Mouse (Mus musculus) hindbrain, embryonic 11.5 days (tissue): ENCODE results near the gene Mogs. TPM values are rescaled to one million over a fixed set of nuclear protein-coding genes. Genes with fewer than 3 reads are reported as not detected.
A peak's percentile ranks its signal among the peaks of the same experiment; 100 is the strongest.

Experiments
- ATAC-seq: fragments of 200-750 bp; cut with Nextera tagmentation; 2 replicates; pipeline ENCODE4 v1.8.0; 2017; ENCODE audit warnings: mild to moderate bottlenecking, moderate TSS enrichment, moderate library complexity; ENCODE audit not compliant: low FRiP score
- DNase-seq: peaks from one replicate; pipeline ENCODE4 v3.0.0-alpha.2; 2015; ENCODE audit warnings: low spot score
- H3K27ac ChIP-seq: fragments of 300-500 bp; sonication (generic); 2 replicates; pipeline ENCODE4 v1.5.1; 2014; ENCODE audit warnings: mild to moderate bottlenecking, low read depth, low read length
- H3K27me3 ChIP-seq: fragments of 300-500 bp; sonication (generic); 2 replicates; pipeline ENCODE4 v1.6.1; 2014; ENCODE audit warnings: mild to moderate bottlenecking, low read length, moderate library complexity, mixed read lengths; ENCODE audit not compliant: control insufficient read depth, insufficient read depth
- H3K36me3 ChIP-seq: fragments of 300-500 bp; sonication (generic); 2 replicates; pipeline ENCODE4 v1.6.1; 2014; ENCODE audit warnings: mild to moderate bottlenecking, low read length, moderate library complexity, mixed read lengths; ENCODE audit not compliant: control insufficient read depth, insufficient read depth
- H3K4me1 ChIP-seq: fragments of 300-500 bp; sonication (generic); replicated peaks from 2 replicates; pipeline ENCODE4 v1.6.1; 2014; ENCODE audit warnings: low read length, mixed read lengths; ENCODE audit not compliant: control insufficient read depth, insufficient read depth
- H3K4me2 ChIP-seq: fragments of 300-500 bp; sonication (generic); replicated peaks from 2 replicates; pipeline ENCODE4 v1.6.1; 2014; ENCODE audit warnings: mild to moderate bottlenecking, low read depth, low read length
- H3K4me3 ChIP-seq: fragments of 300-500 bp; sonication (generic); 2 replicates; pipeline ENCODE4 v1.5.1; 2014; ENCODE audit warnings: low read depth, low read length
- H3K9ac ChIP-seq: fragments of 300-500 bp; sonication (generic); 2 replicates; pipeline ENCODE4 v1.6.1; 2014; ENCODE audit warnings: low read depth, low read length
- H3K9me3 ChIP-seq: fragments of 300-500 bp; sonication (generic); 2 replicates; pipeline ENCODE4 v1.6.1; 2016; ENCODE audit warnings: low read length; ENCODE audit not compliant: control insufficient read depth
- WGBS: fragments of 180-500 bp; shearing (Covaris S2); extraction: QIAGEN DNeasy Blood & Tissue Kit; methylation state at CpG from one replicate; pipeline ENCODE4 v1.1.7; 2014; 5-methylcytosine and 5-hydroxymethylcytosine counted together
- polyA plus RNA-seq: library from polyadenylated mRNA; unstranded; fragments of >200 nt; fragmentation: Nextera tagmentation; extraction: Ambion mirVana; gene quantifications from 2 replicates; pipeline ENCODE4 v1.2.1, GENCODE M21; 2014

Gene Mogs
- 17.1 and 20.2 TPM in 2 replicates for polyA plus RNA-seq

DNA sequence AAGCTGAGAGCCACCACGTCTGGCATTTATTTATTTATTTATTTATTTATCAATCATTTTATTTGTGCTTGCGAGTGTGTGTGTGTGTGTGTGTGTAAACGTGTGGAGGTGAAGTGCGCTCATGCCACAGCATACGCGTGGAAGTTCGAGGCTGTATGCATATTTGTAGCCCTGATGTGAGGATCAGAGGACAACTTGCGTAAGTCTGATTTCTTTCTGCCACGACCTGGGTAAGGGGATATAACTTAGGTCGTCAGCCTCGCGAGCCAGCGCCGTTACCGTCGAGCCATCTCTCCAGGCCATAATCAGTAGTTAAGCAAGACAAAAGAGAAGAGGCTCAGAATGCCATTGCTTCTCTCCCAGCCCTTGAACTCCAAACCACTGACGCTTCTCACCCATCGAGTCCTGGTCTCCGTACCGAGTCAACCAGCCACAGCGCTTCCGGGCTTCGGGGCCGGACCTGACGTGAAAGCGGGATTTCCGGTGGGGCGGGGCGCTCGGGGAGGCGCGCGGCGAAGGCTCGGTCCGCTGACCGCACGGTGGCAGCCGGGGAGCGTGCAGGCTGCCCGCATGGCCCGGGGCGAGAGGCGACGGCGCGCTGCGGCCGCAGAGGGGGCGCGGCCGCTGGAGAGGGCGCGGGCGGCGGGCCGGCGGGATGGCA lies at the start of gene Mogs:
Mogs (plus strand) TSS at position 486 of the 661 bp plus-strand sequence.
- H3K27me3 ChIP-seq, result no peaks in the 10 kb centered on the region
- peak within 1 kb of the TSS; percentile 88 for H3K4me3 ChIP-seq
- 2% methylated on average over 56 of the region's 58 CpGs for WGBS
- peaks cover 8% of the 10 kb centered on the region for H3K4me1 ChIP-seq
- DNase-seq, result peak; percentile 93
- peak within 1 kb of the TSS; percentile 75 for H3K27ac ChIP-seq
- H3K9me3 ChIP-seq, result no peaks in the 10 kb centered on the region
- H3K4me2 ChIP-seq, result peak within 1 kb of the TSS; percentile 83
- 0 out of 2 replicates have a peak, but pooled peaks cover 7% of the 10 kb centered on the region for H3K36me3 ChIP-seq
- ATAC-seq, result peak; percentile 92
- H3K9ac ChIP-seq, result peak within 1 kb of the TSS; percentile 88

DNA sequence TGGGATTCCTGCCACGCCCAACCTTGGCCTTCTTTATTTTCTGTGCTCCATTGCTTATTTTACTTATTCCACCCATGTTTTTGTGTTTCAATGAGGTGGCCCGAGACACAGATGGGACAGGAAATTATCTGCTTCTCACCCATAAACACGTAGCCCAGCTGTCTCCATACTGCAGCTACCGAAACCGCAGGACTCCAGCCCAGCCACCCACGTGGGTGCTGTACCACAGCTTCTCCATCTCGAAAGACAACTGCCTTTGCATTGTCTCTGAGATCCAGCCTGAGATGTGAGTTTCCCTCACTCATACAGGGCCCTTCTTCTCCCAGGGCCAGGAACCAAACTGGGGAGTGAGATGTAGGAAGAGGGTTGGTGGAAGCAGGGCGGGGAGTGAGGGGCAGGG lies 49.3 kb upstream of the Mogs start:
- H3K36me3 ChIP-seq, result no peaks in the 10 kb centered on the region
- 44% methylated on average over 8 of the region's 8 CpGs for WGBS
- no peak for ATAC-seq

DNA sequence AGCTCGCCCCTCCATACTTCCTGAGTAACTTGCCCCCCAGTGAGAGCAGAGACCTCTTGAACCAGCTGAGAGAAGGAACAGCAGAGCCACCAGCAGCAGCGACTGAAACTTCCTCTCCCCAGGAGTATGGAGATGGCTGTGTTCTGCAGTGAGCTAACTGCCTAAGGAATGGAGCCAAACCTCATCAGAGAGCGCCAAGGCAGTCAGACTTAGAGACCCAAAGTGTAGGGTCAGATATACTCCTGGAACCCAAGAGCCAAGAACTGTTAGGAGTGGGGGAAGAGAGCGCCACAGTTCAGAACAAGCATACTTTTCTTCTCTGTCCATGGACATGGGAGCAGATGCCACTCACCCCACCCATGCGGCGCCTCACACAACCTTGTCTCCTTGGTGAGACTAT lies 48.9 kb upstream of the Mogs start:
- ATAC-seq (no peak), DNase-seq (no peak)
- WGBS, result 30% methylated on average over 6 of the region's 6 CpGs
- H3K4me2 ChIP-seq, result no peak overlapping the region
- no peaks in the 10 kb centered on the region for H3K36me3 ChIP-seq
- peaks cover 93% of the 10 kb centered on the region for H3K27me3 ChIP-seq
- H3K4me1 ChIP-seq, result peaks cover 10% of the 10 kb centered on the region
- no peak overlapping the region for H3K4me3 ChIP-seq
- no peak overlapping the region for H3K27ac ChIP-seq
- H3K9me3 ChIP-seq, result no peaks in the 10 kb centered on the region
- no peak overlapping the region for H3K9ac ChIP-seq

More for the DNA sequence above, 49.3 kb upstream of the Mogs start:
- H3K27me3 ChIP-seq, result peaks cover 89% of the 10 kb centered on the region
- H3K27ac ChIP-seq, result no peak overlapping the region
- peaks cover 7% of the 10 kb centered on the region for H3K4me1 ChIP-seq
- DNase-seq, result no peak
- H3K9ac ChIP-seq, result no peak overlapping the region
- H3K4me3 ChIP-seq, result no peak overlapping the region
- no peaks in the 10 kb centered on the region for H3K9me3 ChIP-seq
- H3K4me2 ChIP-seq, result no peak overlapping the region

DNA sequence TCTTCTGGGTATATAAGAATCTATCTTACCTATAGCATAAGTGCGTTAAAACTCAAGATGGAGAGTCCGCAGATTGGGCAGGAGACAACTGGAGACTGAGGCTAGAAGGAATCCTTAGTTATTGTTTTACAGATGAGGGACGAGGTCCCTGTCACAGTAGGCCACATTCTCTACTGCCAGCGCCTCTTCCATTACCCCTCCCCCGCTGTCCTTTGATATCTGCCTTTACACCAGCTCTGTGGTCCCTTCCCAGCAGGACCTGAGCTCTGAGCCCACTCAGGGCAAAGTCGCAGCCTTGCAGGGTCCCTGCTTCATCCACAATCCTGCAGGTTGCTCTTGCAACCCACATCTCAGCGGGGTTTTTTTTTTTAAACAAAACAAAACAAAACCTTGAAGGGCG lies 47.1 kb upstream of the Mogs start:
- H3K9me3 ChIP-seq, result no peaks in the 10 kb centered on the region
- no peak overlapping the region for H3K27ac ChIP-seq
- H3K4me2 ChIP-seq, result no peak overlapping the region
- peaks cover 10% of the 10 kb centered on the region for H3K4me1 ChIP-seq
- no peak overlapping the region for H3K9ac ChIP-seq
- ATAC-seq (no peak), DNase-seq (peak; percentile 38)
- H3K36me3 ChIP-seq, result no peaks in the 10 kb centered on the region
- 3% methylated on average over 8 of the region's 8 CpGs for WGBS
- peak overlapping the region; percentile 4; the same call in 1 of the 2 replicates for H3K4me3 ChIP-seq
- peaks cover 96% of the 10 kb centered on the region for H3K27me3 ChIP-seq

DNA sequence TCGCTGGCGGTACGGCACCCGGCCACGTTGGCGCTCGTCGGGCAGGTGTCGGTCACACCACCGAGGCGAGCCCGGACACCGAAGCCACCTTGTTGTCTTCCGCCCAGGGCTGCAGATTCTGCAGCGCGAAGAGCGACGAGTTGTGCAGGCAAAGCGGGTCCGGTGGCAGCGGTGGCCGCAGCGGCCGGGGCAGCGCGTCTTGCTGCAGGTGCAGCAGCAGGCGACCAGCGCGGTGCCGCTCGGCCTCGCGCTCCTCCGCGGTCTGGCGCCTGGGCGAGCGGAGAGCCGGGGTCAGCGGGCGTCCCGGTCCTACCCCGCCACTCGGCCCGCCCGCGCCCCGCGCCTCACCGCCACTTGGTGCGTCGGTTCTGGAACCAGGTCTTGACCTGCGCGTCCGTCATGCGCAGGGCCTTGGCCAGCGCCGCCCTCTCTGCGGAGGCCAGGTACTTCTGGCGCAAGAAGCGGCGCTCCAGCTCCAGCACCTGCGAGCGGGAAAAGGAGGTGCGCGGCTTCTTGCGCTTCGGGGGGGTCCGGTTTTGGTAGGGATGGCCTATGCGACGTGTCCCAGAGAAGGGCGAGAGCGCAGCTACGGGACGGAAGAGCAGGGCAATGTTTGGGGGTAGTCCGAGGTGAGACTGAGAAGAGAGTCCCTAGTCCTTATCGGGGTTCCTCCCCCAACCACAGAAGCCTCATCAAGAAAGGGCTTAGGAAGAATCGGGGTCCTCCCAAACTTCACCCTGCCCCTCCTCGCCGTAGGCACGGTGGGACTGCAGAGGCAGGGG lies 46.4 kb upstream of the Mogs start:
- DNase-seq, result peak; percentile 63
- ATAC-seq, result no peak
- Histone ChIP-seq H3K9ac (no peak overlapping the region), H3K9me3 (no peaks in the 10 kb centered on the region), H3K4me3 (peak overlapping the region; percentile 22), H3K4me1 (peaks cover 10% of the 10 kb centered on the region), H3K36me3 (no peaks in the 10 kb centered on the region), H3K27me3 (peaks cover 95% of the 10 kb centered on the region), H3K4me2 (0 out of 2 replicates have a peak overlapping the region, but pooled peaks have one; percentile 2), H3K27ac (no peak overlapping the region)
- under 1% methylated on average over 81 of the region's 81 CpGs for WGBS

DNA sequence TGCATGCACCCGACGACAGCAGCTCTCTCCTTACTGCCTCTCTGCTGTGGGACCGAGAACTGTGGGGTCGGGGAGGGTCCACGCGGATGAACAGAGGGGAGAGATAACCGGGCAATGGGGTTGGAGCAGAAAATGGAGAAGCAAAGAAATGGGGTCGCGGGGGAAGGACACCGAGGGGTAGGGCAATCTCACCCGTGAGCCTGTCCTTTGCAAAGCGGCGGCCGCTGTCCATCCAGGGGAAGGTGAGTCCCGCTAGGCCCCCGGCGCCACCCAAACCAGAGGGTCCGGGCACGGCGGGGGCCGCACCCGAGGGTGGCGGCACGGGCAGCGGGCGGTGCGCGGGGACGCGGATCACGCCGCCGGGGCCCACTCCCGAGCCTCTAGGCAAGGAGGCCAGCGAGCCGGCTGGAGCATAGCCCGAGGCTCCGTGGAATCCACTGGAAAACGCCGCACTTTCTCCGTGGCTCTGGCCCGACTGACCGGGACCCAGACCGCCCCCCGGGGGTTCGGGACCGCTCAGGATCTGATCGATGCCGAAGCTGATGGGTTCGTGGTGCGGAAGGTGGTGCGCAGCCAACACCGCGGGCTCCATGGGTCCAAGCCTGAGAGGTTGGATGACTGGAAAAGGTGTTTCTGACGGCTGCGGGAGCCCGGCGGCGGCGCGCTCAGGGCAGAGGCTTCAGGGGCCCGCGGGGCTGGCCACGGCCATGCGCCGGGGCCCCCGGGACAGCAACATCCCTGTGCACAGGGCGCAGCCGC lies 45.6 kb upstream of the Mogs start:
- H3K27ac ChIP-seq, result no peak overlapping the region
- peak; percentile 62 for DNase-seq
- under 1% methylated on average over 65 of the region's 69 CpGs for WGBS
- no peak overlapping the region for H3K9ac ChIP-seq
- peaks cover 96% of the 10 kb centered on the region for H3K27me3 ChIP-seq
- 0 out of 2 replicates have a peak overlapping the region, but pooled peaks have one; percentile 12 for H3K4me2 ChIP-seq
- H3K4me3 ChIP-seq, result peak overlapping the region; percentile 2; the same call in 1 of the 2 replicates
- H3K36me3 ChIP-seq, result no peaks in the 10 kb centered on the region
- H3K4me1 ChIP-seq, result peaks cover 10% of the 10 kb centered on the region
- no peaks in the 10 kb centered on the region for H3K9me3 ChIP-seq
- ATAC-seq, result no peak

DNA sequence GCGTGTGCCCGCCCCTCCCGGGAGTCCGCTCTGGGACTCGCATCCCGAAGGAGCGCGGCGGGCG lies 45.2 kb upstream of the Mogs start, which contains the start of gene Tlx2:
Tlx2 (minus strand) TSS at position 47 of the 64 bp plus-strand sequence.
- Histone ChIP-seq H3K9me3 (no peaks in the 10 kb centered on the region), H3K36me3 (no peaks in the 10 kb centered on the region), H3K4me3 (peak within 1 kb of the TSS; percentile 22; the same call in 1 of the 2 replicates), H3K4me1 (peaks cover 10% of the 10 kb centered on the region), H3K27me3 (peaks cover 94% of the 10 kb centered on the region), H3K27ac (no peak within 1 kb of the TSS), H3K4me2 (0 out of 2 replicates have a peak within 1 kb of the TSS, but pooled peaks have one; percentile 12), H3K9ac (no peak within 1 kb of the TSS)
- ATAC-seq (no peak), DNase-seq (peak; percentile 69)
- WGBS, result 0% methylated on average over 4 of the region's 10 CpGs

DNA sequence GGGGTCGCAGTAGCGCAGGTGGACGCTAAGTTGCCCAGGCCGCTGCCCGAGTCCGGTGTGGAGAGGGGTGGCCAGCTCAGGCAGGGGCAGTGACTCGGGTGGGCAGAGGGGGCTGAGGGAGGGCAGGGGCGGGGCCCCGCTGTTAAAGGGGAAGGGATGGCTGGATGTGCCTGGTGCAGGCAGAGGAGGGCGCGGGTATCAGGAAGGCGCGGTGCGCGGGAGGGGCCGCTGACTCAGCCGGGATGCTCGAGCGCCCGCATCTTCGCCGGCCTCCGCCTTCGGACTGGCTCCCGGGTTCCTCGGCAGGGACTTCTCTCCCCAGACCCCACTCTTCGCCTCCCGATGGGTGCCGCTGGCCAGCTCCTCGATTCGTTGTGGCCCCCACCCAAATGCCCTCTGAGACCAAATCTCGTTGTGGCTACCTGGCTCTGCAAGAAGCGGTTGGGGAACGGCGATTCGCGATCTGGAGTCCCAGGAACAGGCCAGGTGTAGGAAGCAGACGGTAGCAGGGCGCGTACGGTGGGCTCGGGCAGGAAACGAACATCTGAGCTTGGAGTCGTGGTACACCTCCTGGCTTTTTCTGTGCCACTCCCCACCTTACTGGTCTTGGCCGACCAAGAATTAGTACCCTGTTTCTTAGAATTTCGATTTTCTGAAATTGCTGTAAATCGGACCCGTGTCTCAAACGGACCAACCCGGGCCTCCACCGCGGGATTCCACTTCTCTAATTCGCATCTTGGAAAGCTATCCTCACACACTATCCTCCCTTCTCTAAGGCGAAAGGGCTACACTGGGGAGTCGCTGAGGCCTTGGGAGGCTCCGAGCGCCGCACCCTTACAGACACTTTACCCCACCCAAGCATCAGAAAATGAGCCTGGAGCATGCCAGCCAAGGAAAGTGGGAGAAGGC lies 44.7 kb upstream of the Mogs start:
- H3K9me3 ChIP-seq, result no peaks in the 10 kb centered on the region
- H3K9ac ChIP-seq, result no peak overlapping the region
- H3K4me3 ChIP-seq, result peak overlapping the region; percentile 14; the same call in 1 of the 2 replicates
- DNase-seq, result no peak
- peaks cover 10% of the 10 kb centered on the region for H3K4me1 ChIP-seq
- no peak; the same call in none of the 2 replicates for ATAC-seq
- no peaks in the 10 kb centered on the region for H3K36me3 ChIP-seq
- H3K27me3 ChIP-seq, result peaks cover 92% of the 10 kb centered on the region
- no peak overlapping the region for H3K27ac ChIP-seq
- 0 out of 2 replicates have a peak overlapping the region, but pooled peaks have one; percentile 12 for H3K4me2 ChIP-seq
- under 1% methylated on average over 54 of the region's 58 CpGs for WGBS
